In genomic region chr15:95951497-95951896, GRCm38 (mm10) we compare ENCODE assay signal across 12 mouse cellular contexts.
A peak's percentile ranks its signal among the peaks of the same experiment; 100 is the strongest.
DNase-seq lines count a peak whose midpoint lies in the region; ATAC-seq and TF ChIP-seq lines count a peak whose summit lies in the region.
"Had no signal": no experiment of that assay in that cellular context is flagged by ENCODE, and none has a peak within 500 bp of the region (broad histone marks: within the 10 kb centered on the region; RNA-seq: fewer than 3 reads in every experiment).

No protein-coding gene starts in this region.

- peak; percentile 45 to 49 for DNase-seq in heart, adult 18-20 months
- no peak for DNase-seq in heart, postnatal 36 days
- DNase-seq in midbrain, embryonic 10.5 days (ENCODE audit: low spot score), result no peak
- no peak for DNase-seq in midbrain, embryonic 14.5 days
- no peak for DNase-seq in midbrain, postnatal 0 days (ENCODE audit: low spot score)
- no peak for DNase-seq in left cerebral cortex, adult 11 months (ENCODE audit: low spot score)
- DNase-seq in urinary bladder, adult 2 months (ENCODE audit: low spot score), result no peak
- DNase-seq: cerebellum, adult 8-10 months; lung, adult 18-20 months had no signal

- 54% methylated on average over 5 of the region's 5 CpGs for WGBS in midbrain, embryonic 10.5 days
- WGBS in midbrain, embryonic 14.5 days, result 52% methylated on average over 5 of the region's 5 CpGs
- 45% methylated on average over 5 of the region's 5 CpGs for WGBS in midbrain, postnatal 0 days

- no peak overlapping the region for H3K9ac ChIP-seq in midbrain, embryonic 14.5 days (replicated peaks; ENCODE audit: low read length)
- no peak overlapping the region for H3K9ac ChIP-seq in midbrain, postnatal 0 days (replicated peaks; ENCODE audit: low read length, poor library complexity, severe bottlenecking)
- H3K9ac ChIP-seq: forebrain, embryonic 12.5 days; intestine, embryonic 15.5 days had no signal

- intact Hi-C loops in heart, postnatal 36 days (cut with DNase I), result no loop called here

- peaks cover 12% of the 10 kb centered on the region for H3K4me1 ChIP-seq in midbrain, embryonic 10.5 days
- peaks cover 1% of the 10 kb centered on the region for H3K4me1 ChIP-seq in midbrain, embryonic 14.5 days (ENCODE audit: control insufficient read depth, insufficient read depth, low read length)
- no peaks in the 10 kb centered on the region for H3K4me1 ChIP-seq in midbrain, postnatal 0 days (ENCODE audit: insufficient read depth, low read length)
- H3K4me1 ChIP-seq: intestine, embryonic 15.5 days had no signal

- H3K4me3 ChIP-seq in midbrain, embryonic 10.5 days, result no peak overlapping the region
- no peak overlapping the region for H3K4me3 ChIP-seq in midbrain, embryonic 14.5 days (replicated peaks; ENCODE audit: low read depth, low read length)
- no peak overlapping the region for H3K4me3 ChIP-seq in midbrain, postnatal 0 days (ENCODE audit: low read depth, low read length)
- H3K4me3 ChIP-seq: forebrain, embryonic 12.5 days; intestine, embryonic 15.5 days had no signal

- H3K4me2 ChIP-seq in midbrain, embryonic 14.5 days (ENCODE audit: low read length), result no peak overlapping the region
- no peak overlapping the region for H3K4me2 ChIP-seq in midbrain, postnatal 0 days (ENCODE audit: low read depth, low read length, poor library complexity, severe bottlenecking)
- H3K4me2 ChIP-seq: forebrain, embryonic 12.5 days; intestine, embryonic 15.5 days had no signal

- no peak for TF ChIP-seq CTCF in midbrain, postnatal 0 days (IDR thresholded peaks at IDR 0.05)

- no peak for ATAC-seq in midbrain, embryonic 14.5 days (ENCODE audit: low FRiP score, low TSS enrichment)
- ATAC-seq in granulocyte monocyte progenitor cell, adult 5-6 weeks (replicated peaks; ENCODE audit: poor library complexity, severe bottlenecking), result peak; percentile 49; the same call in 1 of the 2 replicates
- ATAC-seq in midbrain, postnatal 0 days (ENCODE audit: low FRiP score), result no peak
- ATAC-seq: intestine, embryonic 15.5 days had no signal

- H3K27me3 ChIP-seq in midbrain, embryonic 10.5 days (ENCODE audit: low read depth, poor library complexity, severe bottlenecking), result no peaks in the 10 kb centered on the region
- no peaks in the 10 kb centered on the region for H3K27me3 ChIP-seq in midbrain, embryonic 14.5 days (ENCODE audit: control insufficient read depth, insufficient read depth, low read length)
- H3K27me3 ChIP-seq in midbrain, postnatal 0 days (ENCODE audit: insufficient read depth, low read length), result no peaks in the 10 kb centered on the region
- H3K27me3 ChIP-seq: forebrain, embryonic 12.5 days; intestine, embryonic 15.5 days had no signal

- H3K27ac ChIP-seq in midbrain, embryonic 10.5 days (replicated peaks), result 0 out of 2 replicates have a peak overlapping the region, but pooled peaks have one; percentile 6
- no peak overlapping the region for H3K27ac ChIP-seq in midbrain, embryonic 14.5 days (replicated peaks; ENCODE audit: low read depth, low read length)
- H3K27ac ChIP-seq in midbrain, postnatal 0 days (ENCODE audit: low read depth, low read length), result peak overlapping the region; percentile 51
- H3K27ac ChIP-seq: forebrain, embryonic 12.5 days; intestine, embryonic 15.5 days had no signal

- no peaks in the 10 kb centered on the region for H3K9me3 ChIP-seq in midbrain, embryonic 10.5 days (replicated peaks)
- H3K9me3 ChIP-seq in midbrain, embryonic 14.5 days (ENCODE audit: control insufficient read depth, low read length), result no peaks in the 10 kb centered on the region
- no peaks in the 10 kb centered on the region for H3K9me3 ChIP-seq in midbrain, postnatal 0 days (ENCODE audit: low read length)
- H3K9me3 ChIP-seq: forebrain, embryonic 12.5 days; intestine, embryonic 15.5 days had no signal

- peaks cover 61% of the 10 kb centered on the region for H3K36me3 ChIP-seq in midbrain, embryonic 10.5 days
- H3K36me3 ChIP-seq in midbrain, embryonic 14.5 days (ENCODE audit: control insufficient read depth, insufficient read depth, low read length), result peaks cover 14% of the 10 kb centered on the region
- peaks cover 28% of the 10 kb centered on the region for H3K36me3 ChIP-seq in midbrain, postnatal 0 days (ENCODE audit: insufficient read depth, low read length)

Comparison
In these comparisons a context has a peak if more than half of its experiments do, and no peak if none do; other contexts are left out.
1. DNase-seq: peak in heart, adult 18-20 months (2 of 2); none in heart, postnatal 36 days (0 of 2), midbrain, embryonic 10.5 days (single experiment), midbrain, embryonic 14.5 days (single experiment), midbrain, postnatal 0 days (single experiment), left cerebral cortex, adult 11 months (single experiment) and urinary bladder, adult 2 months (single experiment).